Mouse (Mus musculus): ENCODE data around the gene Agbl3.

GRCm38 (mm10) chr6:34862791-34863403 lies 82.7 kb downstream of the Agbl3 start, which contains the start of gene Tmem140:
- no peak for TF ChIP-seq POLR2A (IDR thresholded peaks at IDR 0.05; ENCODE audit: insufficient read depth, low read length)
- TF ChIP-seq CTCF (IDR thresholded peaks at IDR 0.05; ENCODE audit: low read depth, low read length): no peak
- TF ChIP-seq EP300 (IDR thresholded peaks at IDR 0.05; ENCODE audit: insufficient read depth, low read depth, low read length): no peak

Measured in ES-Bruce4 (cell line).